Mouse (Mus musculus): Measurements from ENCODE around the gene 5330417C22Rik.

Gene 5330417C22Rik

GRCm38 (mm10) chr3:108466425-108466824 is 69.9 kb downstream of the 5330417C22Rik start:
- peak; percentile 61 for DNase-seq (ENCODE audit: low read depth, low spot score)

- peak; percentile 35 for DNase-seq (ENCODE audit: low read depth, low spot score)
Observed at GRCm38 (mm10) chr3:108458866-108459265, 77.5 kb downstream of the 5330417C22Rik start.

GRCm38 (mm10) chr3:108458380-108458779 is 78.0 kb downstream of the 5330417C22Rik start:
- no peak for DNase-seq (ENCODE audit: low read depth, low spot score)

- DNase-seq (ENCODE audit: low read depth, low spot score) = no peak
Observed at GRCm38 (mm10) chr3:108454172-108454571, 82.2 kb downstream of the 5330417C22Rik start.

- peak; percentile 54 for DNase-seq (ENCODE audit: low read depth, low spot score)
Observed at GRCm38 (mm10) chr3:108451969-108452368, 84.4 kb downstream of the 5330417C22Rik start.

- DNase-seq (ENCODE audit: low read depth, low spot score) = no peak
Observed at GRCm38 (mm10) chr3:108445366-108445705, 91.0 kb downstream of the 5330417C22Rik start.

GRCm38 (mm10) chr3:108444698-108445365 is 91.5 kb downstream of the 5330417C22Rik start, which contains the start of gene Sars:
TSS of gene Sars (minus strand) at chr3:108445209.
- DNase-seq (ENCODE audit: low read depth, low spot score) = peak; percentile 95

GRCm38 (mm10) chr3:108444029-108444428 is 92.3 kb downstream of the 5330417C22Rik start:
- peak; percentile 58 for DNase-seq (ENCODE audit: low read depth, low spot score)

GRCm38 (mm10) chr3:108436380-108436714 is 100.0 kb downstream of the 5330417C22Rik start:
- no peak for DNase-seq (ENCODE audit: low read depth, low spot score)

GRCm38 (mm10) chr3:108435701-108436379 is 100.5 kb downstream of the 5330417C22Rik start:
- no peak for DNase-seq (ENCODE audit: low read depth, low spot score)

- DNase-seq (ENCODE audit: low read depth, low spot score) = no peak
Observed at GRCm38 (mm10) chr3:108433881-108434495, 102.3 kb downstream of the 5330417C22Rik start.

GRCm38 (mm10) chr3:108433188-108433880 is 103.0 kb downstream of the 5330417C22Rik start:
- peak; percentile 97 for DNase-seq (ENCODE audit: low read depth, low spot score)

GRCm38 (mm10) chr3:108432542-108433187 is 103.7 kb downstream of the 5330417C22Rik start:
- DNase-seq (ENCODE audit: low read depth, low spot score) = no peak

- no peak for DNase-seq (ENCODE audit: low read depth, low spot score)
Observed at GRCm38 (mm10) chr3:108425624-108426018, 110.7 kb downstream of the 5330417C22Rik start.

- no peak for DNase-seq (ENCODE audit: low read depth, low spot score)
Observed at GRCm38 (mm10) chr3:108424944-108425623, 111.3 kb downstream of the 5330417C22Rik start.

GRCm38 (mm10) chr3:108423844-108424801 is 112.2 kb downstream of the 5330417C22Rik start:
- DNase-seq (ENCODE audit: low read depth, low spot score) = no peak

- DNase-seq (ENCODE audit: low read depth, low spot score) = no peak
Observed at GRCm38 (mm10) chr3:108423006-108423405, 113.3 kb downstream of the 5330417C22Rik start.

GRCm38 (mm10) chr3:108415831-108416223 is 120.5 kb downstream of the 5330417C22Rik start:
- DNase-seq (ENCODE audit: low read depth, low spot score) = peak; percentile 84

- DNase-seq (ENCODE audit: low read depth, low spot score) = peak; percentile 46
Observed at GRCm38 (mm10) chr3:108414857-108415830, 121.2 kb downstream of the 5330417C22Rik start, which contains the start of gene Celsr2. TSS of gene Celsr2 (minus strand) at chr3:108415552.

All from ZHBTc4 (cell line).